Mouse (Mus musculus) bone marrow, adult 2 months (tissue): ENCODE results near the gene Gfra1.

Experiments
- CTCF ChIP-seq: fragments of 200-500 bp; IDR thresholded peaks from 2 replicates; pipeline ENCODE4 v1.5.1; 2011; ENCODE audit warnings: low read length, control low read depth; ENCODE audit not compliant: control insufficient read depth, insufficient read depth
- POLR2A ChIP-seq: fragments of 200-500 bp; IDR thresholded peaks from 2 replicates; pipeline ENCODE4 v1.6.1; 2011; ENCODE audit warnings: low read depth, mild to moderate bottlenecking, control low read depth, low read length, borderline replicate concordance; ENCODE audit not compliant: control insufficient read depth

GRCm38 (mm10) chr19:58358063-58358462, 97.6 kb downstream of the Gfra1 start:
- TF ChIP-seq POLR2A (no peak), CTCF (no peak)
